Mouse (Mus musculus) frontal cortex, postnatal 25 days (tissue): ENCODE measurements at regions not wholly inside any gene's neighbourhood (a gene's known extent, or its start where the extent isn't known, plus 50 kb on each side); places are given as distances from the start of the nearest gene placed in this dataset.
A peak's percentile ranks its signal among the peaks of the same experiment; 100 is the strongest.
"Not testable (repeated sequence)": the region's sequence is repeated elsewhere in the genome, so short reads cannot be mapped to it uniquely, and the experiment has no call there.

Experiments
- DNase-seq, 2 experiments: peaks; one replicate each; pipeline ENCODE4 v3.0.0; 2022; ENCODE audit warnings: low spot score in 2 of 2

DNA sequence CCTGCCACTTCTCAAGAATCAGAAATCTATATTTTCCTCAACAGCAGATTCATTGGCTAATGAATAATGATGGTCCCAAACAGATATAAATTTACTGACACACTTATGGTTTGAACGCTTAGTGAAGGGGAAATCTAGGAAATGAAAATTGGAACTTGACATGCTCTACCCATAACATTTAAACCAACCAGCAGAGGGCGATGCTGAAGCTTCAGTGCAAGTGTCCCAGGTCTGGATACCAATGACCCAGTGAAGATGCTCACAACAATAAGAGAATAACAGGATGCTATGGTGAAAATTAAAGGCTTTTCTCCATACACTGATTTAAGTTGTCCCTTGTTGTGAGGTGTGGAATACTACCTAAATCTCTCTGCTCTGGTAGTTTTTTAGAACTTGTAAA, 236.0 kb upstream of the Rorb start:
- DNase-seq = no peak

DNA sequence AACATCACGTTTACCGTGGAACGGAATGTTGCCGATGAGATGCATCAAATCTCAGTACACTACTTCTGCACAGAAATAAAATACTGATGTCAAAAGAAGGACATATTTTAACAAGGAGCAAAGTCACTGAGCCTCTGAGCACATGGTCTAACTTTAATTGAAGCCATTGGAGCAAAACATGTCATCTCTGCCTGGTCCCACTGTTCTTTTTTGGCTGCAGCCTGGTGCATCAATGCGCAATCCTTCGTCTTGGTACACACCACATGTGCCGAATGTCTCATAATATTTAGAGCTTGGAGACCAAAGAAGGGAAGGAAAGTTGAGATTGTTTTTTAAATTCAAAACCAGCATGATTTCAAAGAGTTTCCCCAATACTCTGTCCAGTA, 233.4 kb upstream of the Rorb start:
- DNase-seq = no peak

DNA sequence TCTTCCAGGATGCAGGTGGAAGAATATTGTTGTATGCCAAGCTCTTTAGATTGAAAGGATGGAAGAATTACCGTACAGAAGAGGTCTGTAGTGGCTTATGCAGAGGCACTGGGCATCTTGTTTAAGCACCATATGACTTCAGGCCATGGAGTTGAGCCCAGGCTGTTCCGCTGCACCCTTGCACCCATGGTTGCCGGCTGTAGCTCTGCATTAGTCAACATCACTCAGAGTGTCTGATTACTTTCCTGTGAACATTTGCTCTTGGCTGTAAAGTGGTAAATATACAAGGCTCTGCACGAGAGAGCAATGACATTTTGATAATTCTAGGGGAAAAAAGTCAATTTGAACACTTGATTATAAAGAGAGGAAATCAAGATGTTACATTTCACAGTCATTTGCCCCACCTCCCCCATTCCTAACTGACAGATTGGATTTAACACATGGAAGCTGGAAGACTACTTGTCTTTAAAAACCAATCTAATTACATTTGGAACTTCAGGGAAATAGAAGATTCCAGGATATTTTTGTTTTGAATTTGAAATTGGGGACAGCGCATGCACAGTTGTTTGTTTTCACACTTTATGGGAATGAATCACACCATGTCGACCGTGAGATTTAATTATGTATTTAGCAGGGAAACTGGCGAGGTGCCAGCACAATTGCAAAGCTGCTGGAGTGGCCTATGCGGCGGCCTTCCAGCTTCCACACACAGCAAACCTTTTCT, 232.9 kb upstream of the Rorb start:
- peak; percentile 13 to 23 for DNase-seq

DNA sequence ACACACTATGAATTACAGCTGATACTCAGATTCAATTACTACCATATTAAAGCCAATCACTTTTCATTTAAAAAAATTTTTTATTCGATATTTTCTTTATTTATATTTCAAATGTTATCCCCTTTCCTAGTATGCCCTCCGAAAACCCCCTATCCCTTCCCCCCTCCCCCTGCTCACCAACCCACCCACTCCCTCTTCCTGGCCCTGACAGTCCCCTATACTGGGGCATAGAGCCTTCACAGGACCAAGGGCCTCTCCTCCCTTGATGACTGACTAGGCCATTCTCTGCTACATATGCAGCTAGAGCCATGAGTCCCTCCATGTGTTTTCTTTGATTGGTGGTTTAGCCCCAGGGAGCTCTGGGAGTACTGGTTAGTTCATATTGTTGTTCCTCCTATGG, 196.1 kb upstream of the Rorb start:
- DNase-seq = not testable (repeated sequence)

DNA sequence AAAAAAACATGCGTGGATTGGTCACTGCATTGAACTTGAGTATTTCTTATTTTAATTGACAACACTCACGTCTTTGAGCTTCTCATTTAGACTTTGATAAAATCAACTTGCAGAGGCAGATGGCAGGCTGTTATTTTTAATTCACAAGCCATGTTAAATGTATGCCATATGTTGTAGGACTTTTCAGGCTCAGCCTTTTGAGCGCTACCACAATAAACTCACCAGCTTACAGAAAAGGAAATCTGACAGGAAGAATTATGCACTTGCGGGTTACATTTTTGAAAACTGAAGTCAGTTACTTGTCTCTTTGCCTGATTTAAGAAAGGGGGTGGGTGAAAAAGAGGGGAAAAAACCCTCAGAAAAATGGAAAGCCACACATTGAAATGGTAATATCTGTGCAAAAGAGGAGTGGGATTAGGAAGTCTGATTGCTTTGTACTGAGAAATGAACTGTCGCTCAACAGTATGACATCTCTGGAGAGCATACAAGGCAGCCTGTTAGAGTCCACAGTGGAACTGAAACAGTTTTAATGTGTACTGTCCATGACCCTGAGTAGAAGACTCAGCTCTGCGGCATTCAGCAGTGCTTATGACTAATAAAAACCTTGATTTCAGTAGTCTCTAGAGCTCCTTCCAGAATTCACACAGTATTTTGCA, 195.6 kb upstream of the Rorb start:
- no peak for DNase-seq

DNA sequence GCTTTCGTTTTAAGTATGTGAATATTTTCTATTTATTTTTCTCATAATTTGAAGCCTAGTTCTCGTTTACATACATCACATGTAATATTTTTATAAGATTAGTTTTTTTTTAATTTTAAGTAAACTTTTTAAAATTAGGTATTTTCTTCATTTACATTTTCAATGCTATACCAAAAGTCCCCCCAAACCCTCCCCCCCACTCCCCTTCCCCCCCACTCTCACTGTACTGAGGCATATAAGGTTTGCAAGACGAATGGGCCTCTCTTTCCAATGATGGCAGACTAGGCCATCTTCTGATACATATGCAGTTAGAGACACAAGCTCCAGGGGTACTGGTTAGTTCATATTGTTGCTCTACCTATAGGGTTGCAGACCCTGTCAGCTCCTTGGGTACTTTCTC, 174.9 kb upstream of the Rorb start:
- DNase-seq = not testable (repeated sequence)

DNA sequence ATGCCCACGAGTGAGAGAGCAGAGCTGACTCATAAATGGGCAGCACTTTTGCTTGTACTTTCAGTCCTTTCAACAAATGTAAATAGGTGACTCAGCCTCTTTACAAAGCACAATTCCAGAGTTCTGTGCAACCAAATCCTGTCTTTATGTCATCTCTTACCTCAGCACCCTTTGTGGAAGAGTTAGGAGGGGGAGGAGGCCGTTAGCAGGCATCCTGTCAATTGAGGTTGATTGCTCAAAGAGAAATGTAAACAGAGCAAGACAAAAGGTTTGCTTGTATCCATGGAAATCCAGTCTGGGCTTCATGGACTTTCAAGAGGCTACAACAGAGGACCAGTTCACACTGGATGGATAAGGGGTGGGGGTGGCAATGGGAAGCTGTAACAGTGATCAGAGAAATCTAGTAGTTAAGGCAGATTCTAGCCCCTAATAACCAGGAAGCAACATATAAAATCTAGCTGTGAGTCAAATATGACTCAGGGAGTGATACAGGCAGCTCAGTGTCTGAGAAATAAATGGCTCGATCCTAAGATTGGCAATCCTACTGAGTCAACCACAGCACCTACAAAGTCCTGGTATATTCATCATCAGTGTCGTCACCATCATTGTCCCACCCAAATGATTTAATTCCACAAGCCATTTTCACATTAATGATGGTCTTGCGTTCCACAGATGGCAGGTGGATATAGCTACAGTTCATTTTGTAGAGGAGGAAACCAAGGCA, 136.0 kb upstream of the Rorb start:
- DNase-seq = no peak

DNA sequence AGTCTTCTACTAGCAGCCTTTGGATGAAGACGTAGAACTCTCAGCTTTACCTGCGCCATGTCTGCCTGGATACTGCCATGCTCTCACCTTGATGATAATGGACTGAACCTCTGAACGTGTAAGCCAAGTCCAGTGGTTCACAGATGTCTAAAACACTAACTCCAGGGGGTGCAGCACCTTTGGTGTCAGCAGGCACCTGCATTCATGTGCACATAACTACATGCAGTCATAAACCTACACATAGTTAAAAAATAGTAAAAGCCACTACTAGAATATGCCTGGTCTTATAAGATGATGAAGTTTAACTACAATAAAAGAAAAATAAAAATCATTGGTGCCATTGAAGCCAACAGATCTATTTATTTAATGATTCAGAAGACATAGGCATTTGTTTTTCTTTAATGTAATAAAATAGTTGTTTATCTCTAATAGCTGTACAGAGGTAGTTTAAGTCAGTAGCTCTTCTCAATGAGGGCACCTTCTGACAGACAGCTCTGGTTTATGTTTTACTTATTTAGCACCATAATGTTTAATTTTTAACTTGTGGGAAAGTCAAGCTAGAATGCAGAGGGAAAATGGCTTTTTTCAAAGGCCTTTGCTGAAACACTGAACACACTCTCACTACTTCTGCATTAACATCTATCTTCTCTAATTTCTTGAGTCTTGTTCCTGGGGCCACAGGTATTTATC, 118.5 kb upstream of the Rorb start:
- no peak for DNase-seq

DNA sequence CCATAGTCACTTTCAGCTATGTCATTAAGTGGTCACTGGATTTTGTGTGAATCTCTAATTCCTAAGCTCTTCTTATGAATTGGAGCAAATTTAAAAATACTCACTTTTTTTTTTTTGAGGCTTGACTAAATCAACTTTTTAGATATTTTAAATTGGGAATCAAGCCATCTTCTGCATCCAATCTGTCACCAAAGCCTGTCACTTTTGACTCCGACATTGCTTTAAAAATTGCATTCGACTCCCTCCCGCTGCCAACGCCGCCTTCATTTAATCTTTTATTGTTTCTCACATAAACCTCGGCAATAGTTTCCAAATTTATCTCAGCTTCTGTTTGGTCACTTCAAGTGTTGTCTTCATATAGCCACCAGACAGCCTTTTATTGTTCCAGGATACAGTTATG, 109.8 kb upstream of the Rorb start:
- DNase-seq = no peak

DNA sequence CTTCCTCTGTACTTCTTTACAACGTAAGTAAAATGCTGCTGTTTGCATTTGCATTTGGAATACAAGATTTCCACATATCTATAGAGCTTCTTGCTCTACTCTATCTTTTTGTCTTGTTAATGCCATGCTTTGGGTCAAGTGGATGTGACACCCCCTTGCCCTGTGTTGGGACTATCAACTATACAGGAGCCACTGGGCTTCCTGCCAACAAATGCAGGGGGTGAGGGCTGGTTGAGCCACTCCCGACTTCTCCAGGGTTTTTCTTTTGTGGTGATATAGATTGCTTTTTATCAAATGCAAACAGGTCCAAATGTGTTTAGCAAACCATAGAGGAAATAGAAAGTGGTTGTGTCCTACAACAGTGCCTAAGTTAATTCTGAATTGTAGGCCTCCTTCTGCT, 108.4 kb upstream of the Rorb start:
- no peak for DNase-seq

DNA sequence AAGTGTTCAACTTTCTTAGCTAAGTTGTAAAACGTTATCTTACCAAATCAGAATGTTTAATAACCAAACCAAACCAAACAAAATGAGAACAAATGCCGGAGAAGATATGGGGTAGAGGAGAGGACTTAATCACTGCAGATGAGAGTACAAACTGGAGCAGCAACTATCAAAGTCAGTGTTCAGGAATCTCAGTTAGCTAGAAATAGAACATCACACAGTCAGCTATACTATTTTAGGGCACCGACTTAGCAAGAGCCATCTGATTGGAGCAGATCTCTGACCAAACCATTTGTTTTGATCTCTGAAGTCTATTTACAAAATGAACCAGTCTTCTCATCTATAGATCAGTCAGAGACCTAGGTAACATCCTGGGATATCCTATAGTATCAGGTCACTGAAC, 107.7 kb upstream of the Rorb start:
- no peak for DNase-seq

DNA sequence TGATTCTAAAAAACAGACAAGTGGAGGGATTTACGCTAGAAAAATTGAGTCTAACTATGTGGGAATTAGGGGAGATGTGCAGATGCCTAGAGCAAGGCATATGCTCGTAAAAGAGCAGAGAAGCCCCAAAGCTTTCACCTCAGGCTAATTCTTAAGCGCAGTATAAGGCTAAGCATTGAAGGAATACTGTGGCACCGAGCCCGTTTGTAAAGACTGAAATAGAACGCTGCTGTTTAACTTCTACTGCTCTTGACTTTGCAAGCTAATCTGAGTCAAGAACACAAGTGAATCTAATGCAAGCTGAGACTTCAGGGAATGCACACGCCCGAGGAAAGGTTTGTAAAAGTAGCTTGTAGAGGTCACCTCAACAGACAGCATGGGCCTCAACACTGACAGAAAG, 88.5 kb upstream of the Rorb start:
- no peak for DNase-seq

DNA sequence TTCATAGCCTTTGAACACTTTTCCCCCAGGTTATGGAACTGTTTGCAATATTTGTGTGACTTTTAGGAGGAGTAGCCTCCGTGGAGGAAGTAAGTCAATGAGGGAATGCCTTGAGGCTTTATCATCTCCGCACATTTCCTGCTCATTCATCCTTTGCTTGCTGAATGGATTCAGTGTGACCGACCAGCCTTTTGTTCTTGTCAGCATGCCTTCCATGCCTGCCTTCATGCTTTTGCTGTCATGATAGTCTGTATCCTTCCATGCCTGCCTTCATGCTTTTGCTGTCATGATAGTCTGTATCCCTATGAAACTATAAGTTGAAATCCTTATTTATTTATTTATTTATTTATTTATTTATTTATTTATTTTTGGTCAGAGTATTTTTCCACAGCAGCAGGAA, 87.8 kb upstream of the Rorb start:
- DNase-seq = no peak

DNA sequence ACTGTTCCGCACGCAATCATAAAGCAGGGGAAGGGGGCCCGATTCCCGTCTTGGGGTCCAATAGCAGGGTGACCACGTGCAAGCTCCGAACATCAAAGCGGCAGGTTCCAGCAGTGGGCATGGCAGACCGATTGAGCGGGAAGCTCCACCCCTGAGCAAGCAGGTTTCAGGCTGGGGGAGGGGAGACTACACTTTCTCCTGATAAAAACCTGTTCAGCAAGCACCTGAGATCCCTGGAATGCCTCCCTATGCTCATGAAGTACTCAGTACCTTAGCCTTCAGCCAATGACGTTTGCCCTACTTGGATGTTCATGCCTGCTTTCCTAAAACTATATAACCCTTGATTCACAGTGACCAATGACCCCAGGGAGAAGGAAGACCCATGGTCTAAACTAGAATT, 83.7 kb upstream of the Rorb start:
- DNase-seq = no peak

DNA sequence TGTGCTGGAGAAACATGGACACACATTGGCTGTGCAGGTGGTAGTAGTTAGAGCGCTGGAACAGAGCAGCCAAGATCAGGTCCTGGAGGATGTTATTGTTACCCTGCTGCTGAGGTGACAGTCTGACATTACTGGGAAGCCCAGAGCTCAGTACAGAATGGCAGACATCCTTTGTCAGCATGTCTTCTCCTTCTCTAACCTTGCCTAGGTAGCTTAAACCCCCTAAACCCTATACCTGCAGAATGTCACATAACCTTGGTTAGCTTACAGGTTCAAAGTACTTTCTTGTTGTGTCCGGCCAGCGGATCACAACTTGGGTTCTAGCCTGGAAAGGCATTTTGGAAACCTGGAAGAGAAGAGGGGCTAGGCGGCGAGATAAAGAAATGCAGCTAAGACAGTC, 83.3 kb upstream of the Rorb start:
- DNase-seq = no peak

DNA sequence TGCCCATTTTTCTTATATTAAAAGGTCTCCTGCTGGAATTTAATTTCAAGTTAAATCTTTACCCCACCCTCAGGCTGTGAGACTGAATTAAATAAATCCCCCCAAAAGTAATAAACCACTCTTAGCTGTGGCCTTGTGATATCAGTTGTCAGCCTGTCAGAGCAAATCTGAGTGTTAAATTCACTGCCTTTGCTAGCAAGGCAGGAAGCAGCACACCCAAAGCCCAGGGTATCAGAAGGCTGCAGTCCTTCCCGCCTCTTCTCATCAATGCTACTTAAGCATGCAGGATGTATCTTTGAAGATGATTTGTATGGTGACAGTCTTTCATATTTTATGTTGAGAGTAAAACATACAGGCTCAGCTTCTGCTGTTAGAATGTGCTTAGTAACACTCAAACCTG, 61.8 kb upstream of the Rorb start:
- no peak for DNase-seq

DNA sequence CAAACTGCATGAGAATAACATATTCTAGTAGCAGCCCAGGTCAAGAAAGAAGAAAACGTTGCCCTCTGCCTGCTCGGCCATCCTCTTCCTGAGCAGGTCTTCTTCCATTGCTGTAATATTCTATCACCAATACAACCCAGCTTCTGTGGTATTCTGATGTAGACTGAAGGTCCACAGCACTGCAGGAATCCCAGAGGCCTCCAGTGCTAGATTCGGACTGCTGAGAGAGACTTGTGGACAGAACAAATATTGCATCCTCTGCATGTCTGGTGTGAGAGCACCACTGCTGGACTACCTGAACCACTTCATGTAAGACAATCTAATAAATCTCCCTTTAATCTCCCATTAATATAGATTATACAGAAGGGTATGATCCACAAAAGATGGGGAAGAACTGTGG, 59.8 kb upstream of the Rorb start:
- DNase-seq = no peak
